In the genomic region with DNA sequence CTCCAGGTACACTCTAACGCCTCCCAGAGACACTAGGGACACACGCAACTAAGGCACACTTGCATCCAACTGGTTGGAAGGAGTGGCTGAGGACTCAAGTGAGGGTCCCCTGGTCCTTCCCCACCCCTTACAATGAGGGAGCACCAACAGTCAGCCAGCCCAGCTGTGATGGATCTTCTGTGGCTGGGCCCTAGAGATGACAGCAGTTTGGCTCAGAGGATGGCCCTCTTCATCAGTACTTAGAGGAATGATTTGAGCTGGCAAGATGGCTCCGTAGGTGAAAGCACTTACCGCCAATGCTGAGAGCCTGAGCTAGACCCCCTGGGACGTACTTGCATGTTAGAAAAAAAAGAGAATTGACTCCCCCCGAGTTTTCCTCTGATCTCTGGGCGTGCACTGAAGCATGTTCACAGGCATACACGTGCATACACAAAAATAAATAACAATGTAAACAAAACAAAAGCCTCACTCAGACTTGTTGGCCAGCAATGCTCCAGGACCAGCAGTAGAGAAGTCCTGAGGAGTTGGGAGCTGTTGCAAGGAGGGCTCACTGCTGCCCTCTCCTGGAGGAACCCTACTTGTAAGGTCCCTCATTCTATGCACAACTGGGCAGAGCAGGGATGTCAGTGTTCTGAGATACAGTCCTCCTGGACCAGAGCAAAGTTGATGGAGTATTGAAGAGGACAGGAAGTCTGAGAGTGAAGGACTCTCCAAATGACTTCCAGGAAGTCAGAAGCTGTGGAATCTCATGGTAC, we compare ENCODE assay signal across 9 mouse cellular contexts. TPM values are rescaled to one million over a fixed set of nuclear protein-coding genes. Genes with fewer than 3 reads are reported as not detected.
A peak's percentile ranks its signal among the peaks of the same experiment; 100 is the strongest.
DNase-seq lines count a peak whose midpoint lies in the region; ATAC-seq and TF ChIP-seq lines count a peak whose summit lies in the region.
"Had no signal": no experiment of that assay in that cellular context is flagged by ENCODE, and none has a peak within 500 bp of the region (broad histone marks: within the 10 kb centered on the region; RNA-seq: fewer than 3 reads in every experiment).

No protein-coding gene starts in this region.

- H3K9ac ChIP-seq in ES-E14 (ENCODE audit: insufficient read depth, low read depth, low read length, poor library complexity, severe bottlenecking) = no peak overlapping the region
- H3K9ac ChIP-seq in heart, embryonic 12.5 days = no peak overlapping the region
- H3K9ac ChIP-seq: limb, embryonic 15.5 days had no signal

- H3K4me3 ChIP-seq in ES-E14 (ENCODE audit: insufficient read depth in 1 of 2, low read depth in 1 of 2, low read length in 2 of 2, poor library complexity in 1 of 2, severe bottlenecking in 1 of 2) = no peak overlapping the region
- no peak overlapping the region for H3K4me3 ChIP-seq in cortical plate, adult 2 months (ENCODE audit: insufficient read depth, low read length)
- H3K4me3 ChIP-seq in heart, embryonic 12.5 days = no peak overlapping the region
- no peak overlapping the region for H3K4me3 ChIP-seq in layer of hippocampus, adult 2 months
- no peak overlapping the region for H3K4me3 ChIP-seq in spleen, adult 2 months (ENCODE audit: extremely low read depth, insufficient read depth, insufficient read length)
- H3K4me3 ChIP-seq: limb, embryonic 15.5 days had no signal

- H3K4me2 ChIP-seq in heart, embryonic 12.5 days = no peak overlapping the region
- H3K4me2 ChIP-seq: limb, embryonic 15.5 days had no signal

- H3K36me3 ChIP-seq in ES-E14 (ENCODE audit: control insufficient read depth, insufficient read depth, low read length, poor library complexity, severe bottlenecking) = no peaks in the 10 kb centered on the region
- no peaks in the 10 kb centered on the region for H3K36me3 ChIP-seq in heart, embryonic 12.5 days
- H3K36me3 ChIP-seq in spleen, adult 2 months (ENCODE audit: control insufficient read depth, insufficient read depth, low read length) = no peaks in the 10 kb centered on the region
- H3K36me3 ChIP-seq: limb, embryonic 15.5 days had no signal

- DNase-seq in ES-E14 (ENCODE audit: low read depth, low spot score) = peak; percentile 60
- DNase-seq in adrenal gland, adult 18-20 months (ENCODE audit: low spot score in 2 of 2) = peak; percentile 75 to 83
- peak; percentile 69 to 86 for DNase-seq in layer of hippocampus, adult 2 months (ENCODE audit: low spot score in 2 of 2)
- DNase-seq in lung, postnatal 10 days = peak; percentile 90
- DNase-seq in spleen, adult 2 months (ENCODE audit: low read depth in 1 of 2, low spot score in 2 of 2) = peak; percentile 19 to 70

- no peaks in the 10 kb centered on the region for H3K9me3 ChIP-seq in ES-E14 (ENCODE audit: control insufficient read depth, insufficient read depth, low read depth, low read length)
- H3K9me3 ChIP-seq in heart, embryonic 12.5 days (replicated peaks) = no peaks in the 10 kb centered on the region
- H3K9me3 ChIP-seq: limb, embryonic 15.5 days had no signal

- peak; percentile 40; the same call in 1 of the 2 replicates for ATAC-seq in heart, embryonic 12.5 days (ENCODE audit: insufficient number of reproducible peaks, low FRiP score)
- ATAC-seq in activated CD4-positive, CD25-positive, alpha-beta regulatory T cell, adult 4 months = no peak

- H3K27ac ChIP-seq in ES-E14 (ENCODE audit: insufficient read depth, low read depth, low read length, poor library complexity, severe bottlenecking) = no peak overlapping the region
- no peak overlapping the region for H3K27ac ChIP-seq in cortical plate, adult 2 months (ENCODE audit: insufficient read depth, low read length)
- H3K27ac ChIP-seq in heart, embryonic 12.5 days (ENCODE audit: poor library complexity, severe bottlenecking) = no peak overlapping the region
- H3K27ac ChIP-seq in layer of hippocampus, adult 2 months = no peak overlapping the region
- no peak overlapping the region for H3K27ac ChIP-seq in spleen, adult 2 months (ENCODE audit: insufficient read depth, low read length)
- H3K27ac ChIP-seq: limb, embryonic 15.5 days had no signal

- no peaks in the 10 kb centered on the region for H3K27me3 ChIP-seq in heart, embryonic 12.5 days (replicated peaks)
- no peaks in the 10 kb centered on the region for H3K27me3 ChIP-seq in spleen, adult 2 months (ENCODE audit: control insufficient read depth, insufficient read depth, low read length)
- H3K27me3 ChIP-seq: limb, embryonic 15.5 days had no signal

- H3K4me1 ChIP-seq in ES-E14 (ENCODE audit: control insufficient read depth in 2 of 2, insufficient read depth in 2 of 2, low read length in 2 of 2, poor library complexity in 1 of 2) = no peaks in the 10 kb centered on the region
- no peaks in the 10 kb centered on the region for H3K4me1 ChIP-seq in cortical plate, adult 2 months (ENCODE audit: control insufficient read depth, insufficient read depth, low read length)
- H3K4me1 ChIP-seq in heart, embryonic 12.5 days (replicated peaks) = peaks cover 42% of the 10 kb centered on the region
- H3K4me1 ChIP-seq in spleen, adult 2 months (ENCODE audit: control insufficient read depth, insufficient read depth, insufficient read length) = no peaks in the 10 kb centered on the region

- peak; percentile 93 for TF ChIP-seq CTCF in cortical plate, adult 2 months (IDR thresholded peaks at IDR 0.05; ENCODE audit: extremely low read depth, insufficient read depth, low read length)
- peak; percentile 95 for TF ChIP-seq CTCF in layer of hippocampus, adult 2 months (conservative IDR thresholded peaks at IDR 0.05)
- peak; percentile 73; the same call in 1 of the 2 replicates for TF ChIP-seq CTCF in spleen, adult 2 months (IDR thresholded peaks at IDR 0.05; ENCODE audit: extremely low read depth, insufficient read depth, insufficient read length, insufficient replicate concordance)

- in situ Hi-C loops in ES-E14 (cut with MboI; ENCODE audit: low sequenced_read_pairs in 2 of 2, unreplicated experiment in 2 of 2) = no loop called here

- 63% methylated on average over 8 of the region's 8 CpGs for WGBS in heart, embryonic 12.5 days
- WGBS in spleen, adult 2 months = 74% methylated on average over 8 of the region's 8 CpGs

- TF ChIP-seq POLR2A in cortical plate, adult 2 months (IDR thresholded peaks at IDR 0.05; ENCODE audit: extremely low read depth, insufficient read depth, low read length) = no peak
- TF ChIP-seq POLR2A in spleen, adult 2 months (IDR thresholded peaks at IDR 0.05; ENCODE audit: low read depth, low read length) = no peak

TF ChIP-seq in ES-E14, 5 proteins besides CTCF, POLR2A, EP300 and RAD21:
- TF ChIP-seq MAFK (IDR thresholded peaks at IDR 0.05; ENCODE audit: insufficient read depth, low read depth, low read length) (no peak), ZC3H11A (IDR thresholded peaks at IDR 0.05; ENCODE audit: borderline replicate concordance, low read depth, low read length) (0 out of 2 replicates have a peak, but pooled peaks have one; percentile 36)

RNA-seq across cellular contexts. Expression of gene Ccdc42, which starts 2.4 kb away (rescaled TPM):
- total RNA-seq in ES-E14 (2012; rRNA removed) = not detected in 2 replicates
- under 1 TPM in 1 of 2 experiments, not detected in 1; 0.42 TPM for total RNA-seq in adrenal gland, adult 18-20 months (2021)
- polyA plus RNA-seq in cortical plate, adult 2 months (2012; rRNA removed) = 0.36 and 0.92 TPM in 2 replicates
- 0.46 and 0.55 TPM in 2 replicates for polyA plus RNA-seq in heart, embryonic 12.5 days (2016; fragmentation: Nextera tagmentation; extraction: Ambion mirVana)
- 1 to 10 TPM; 2.5 to 2.9 TPM for total RNA-seq in layer of hippocampus, adult 2 months (2021)
- 0.13 and 0.16 TPM in 2 replicates for polyA plus RNA-seq in spleen, adult 2 months (2012; rRNA removed)
- polyA plus RNA-seq in activated CD4-positive, CD25-positive, alpha-beta regulatory T cell, adult 4 months (2017; shearing (Covaris generic)) = not detected

RNA-seq across cellular contexts. Expression of gene Mfsd6l, which starts 33.2 kb away (rescaled TPM):
- 0.49 and 0.79 TPM in 2 replicates for total RNA-seq in ES-E14 (2012; rRNA removed)
- total RNA-seq in adrenal gland, adult 18-20 months (2021) = not detected
- 0.08 TPM in 2 replicates for polyA plus RNA-seq in cortical plate, adult 2 months (2012; rRNA removed)
- 0.08 TPM in 1 of 2 replicates, not detected in the other for polyA plus RNA-seq in heart, embryonic 12.5 days (2016; fragmentation: Nextera tagmentation; extraction: Ambion mirVana)
- under 1 TPM in 1 of 2 experiments, not detected in 1; 0.23 TPM for total RNA-seq in layer of hippocampus, adult 2 months (2021)
- 0.18 and 0.26 TPM in 2 replicates for polyA plus RNA-seq in spleen, adult 2 months (2012; rRNA removed)
- not detected for polyA plus RNA-seq in activated CD4-positive, CD25-positive, alpha-beta regulatory T cell, adult 4 months (2017; shearing (Covaris generic))
